Mouse (Mus musculus): ENCODE data around the gene Cfap221. TPM values are rescaled to one million over a fixed set of nuclear protein-coding genes. Genes with fewer than 3 reads are reported as not detected.

Gene Cfap221
- not detected for polyA plus RNA-seq (2015; fragmentation: Illumina TruSeq; extraction: RNeasy Lipid Tissue Mini Kit (QIAGEN cat#74804); ENCODE audit: insufficient read depth, low replicate concordance)

GRCm38 (mm10) chr1:119996798-119997581, at the start of gene Cfap221:
TSS of gene Cfap221 (minus strand) at chr1:119997234.

GRCm38 (mm10) chr1:120006844-120007790, 10.1 kb upstream of the Cfap221 start, which contains the start of gene Sctr:
TSS of gene Sctr (plus strand) at chr1:120006894.

DNA sequence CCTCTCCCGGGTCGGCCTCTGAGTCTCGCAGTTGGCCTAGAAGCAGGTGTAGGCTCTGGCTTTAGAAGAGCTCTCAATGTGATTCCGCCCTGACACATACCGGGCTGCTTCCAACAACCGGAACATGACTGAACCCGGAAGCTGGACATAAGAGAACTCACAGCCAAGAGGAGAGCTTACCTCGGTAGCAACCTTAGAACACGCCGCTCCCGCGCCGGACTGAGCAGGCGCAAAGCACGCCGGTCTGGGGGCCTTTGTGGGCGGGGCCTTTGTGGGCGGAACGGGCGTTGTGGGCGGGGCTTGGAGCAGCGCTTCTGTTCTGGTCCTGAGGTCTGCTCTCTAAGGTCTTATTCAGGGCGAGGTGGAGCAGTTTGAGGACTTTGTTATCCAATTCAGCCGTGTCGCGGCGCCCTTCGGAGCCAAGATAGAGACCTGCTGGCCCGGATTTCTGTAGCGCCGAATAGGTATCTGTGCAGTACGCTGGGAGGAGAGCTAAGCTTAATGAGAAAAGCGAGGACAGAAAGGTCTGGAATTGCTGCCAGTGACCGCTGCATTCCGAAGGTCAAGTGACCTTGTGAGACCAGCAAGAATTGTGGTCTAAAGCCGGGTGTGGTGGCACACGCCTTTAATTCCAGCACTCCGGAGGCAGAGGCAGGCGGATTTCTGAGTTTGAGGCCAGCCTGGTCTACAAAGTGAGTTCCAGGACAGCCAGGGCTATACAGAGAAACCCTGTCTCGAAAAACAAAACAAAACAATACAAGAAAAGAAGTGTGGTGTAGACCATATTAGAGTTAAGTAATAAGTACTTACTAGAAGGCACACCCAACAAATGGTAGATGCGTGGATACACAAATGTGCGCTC, 83.8 kb downstream of the Cfap221 start, which contains the start of gene Tmem177:
Tmem177 (minus strand) TSS at position 256 of the 862 bp plus-strand sequence.

Other genes starting within 250 kb of the Cfap221 start
- 16.3 TPM for gene Ptpn4, start 159.6 kb downstream of the Cfap221 start, polyA plus RNA-seq (2015; fragmentation: Illumina TruSeq; extraction: RNeasy Lipid Tissue Mini Kit (QIAGEN cat#74804); ENCODE audit: insufficient read depth, low replicate concordance)
- 5.5 TPM for gene Tmem177, start 84.0 kb downstream of the Cfap221 start, polyA plus RNA-seq (2015; fragmentation: Illumina TruSeq; extraction: RNeasy Lipid Tissue Mini Kit (QIAGEN cat#74804); ENCODE audit: insufficient read depth, low replicate concordance)
- not detected for gene Sctr, start 9.7 kb upstream of the Cfap221 start, polyA plus RNA-seq (2015; fragmentation: Illumina TruSeq; extraction: RNeasy Lipid Tissue Mini Kit (QIAGEN cat#74804); ENCODE audit: insufficient read depth, low replicate concordance)
- 3.6 TPM for gene Tmem37, start 76.8 kb upstream of the Cfap221 start, polyA plus RNA-seq (2015; fragmentation: Illumina TruSeq; extraction: RNeasy Lipid Tissue Mini Kit (QIAGEN cat#74804); ENCODE audit: insufficient read depth, low replicate concordance)
- 168 TPM for gene Dbi, start 123.8 kb upstream of the Cfap221 start, polyA plus RNA-seq (2015; fragmentation: Illumina TruSeq; extraction: RNeasy Lipid Tissue Mini Kit (QIAGEN cat#74804); ENCODE audit: insufficient read depth, low replicate concordance)
- 17.9 TPM for gene 3110009E18Rik, start 124.0 kb upstream of the Cfap221 start, polyA plus RNA-seq (2015; fragmentation: Illumina TruSeq; extraction: RNeasy Lipid Tissue Mini Kit (QIAGEN cat#74804); ENCODE audit: insufficient read depth, low replicate concordance)

Measured in spleen, adult 10 weeks (tissue).